In the genomic region with DNA sequence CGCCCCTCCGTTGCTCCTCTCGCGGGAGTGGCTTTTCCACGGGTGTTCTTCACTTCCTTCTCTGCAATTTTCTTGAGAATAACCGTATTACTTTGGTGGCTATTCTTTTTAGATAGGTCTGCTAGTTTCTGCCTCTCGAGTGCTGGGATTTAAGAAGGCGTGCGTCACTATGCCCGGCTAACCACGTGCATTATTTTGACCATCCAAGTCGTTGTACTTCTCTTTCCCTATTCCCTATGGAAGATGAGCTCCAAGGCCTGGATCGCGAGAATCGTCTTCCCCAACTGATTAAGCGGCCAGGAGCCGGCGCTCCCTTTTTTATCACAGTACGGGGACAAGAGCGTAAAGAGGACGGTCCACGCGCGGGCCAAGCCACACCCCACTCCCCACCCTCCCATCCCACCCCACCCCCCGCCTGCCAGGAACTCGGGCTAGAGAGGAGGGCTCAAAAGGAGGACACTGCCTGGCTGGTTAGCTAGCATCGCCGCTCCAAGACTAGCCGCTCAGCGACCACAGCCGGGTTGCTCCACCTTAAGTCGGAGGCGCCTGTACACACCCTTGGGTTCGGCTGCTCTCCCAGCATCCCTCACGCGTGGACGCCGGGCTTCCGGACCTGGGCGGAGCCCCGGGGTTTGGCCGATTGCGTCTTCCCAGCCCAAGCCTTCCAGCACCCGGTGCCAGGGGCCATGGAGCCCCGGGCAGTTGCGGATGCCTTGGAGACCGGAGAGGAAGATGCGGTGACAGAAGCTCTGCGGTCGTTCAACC, we compare ENCODE assay signal across 8 mouse cellular contexts. TPM values are rescaled to one million over a fixed set of nuclear protein-coding genes. Genes with fewer than 3 reads are reported as not detected.
A peak's percentile ranks its signal among the peaks of the same experiment; 100 is the strongest.
DNase-seq lines count a peak whose midpoint lies in the region; ATAC-seq and TF ChIP-seq lines count a peak whose summit lies in the region.

Ric8a (plus strand) TSS at position 173 of the 765 bp plus-strand sequence.

- peak within 1 kb of the TSS; percentile 81 for H3K4me2 ChIP-seq in CH12.LX (ENCODE audit: insufficient read depth, low read depth, poor library complexity, severe bottlenecking)
- H3K4me2 ChIP-seq in forebrain, embryonic 11.5 days (ENCODE audit: low read depth, low read length, severe bottlenecking): peak within 1 kb of the TSS; percentile 98
- peak within 1 kb of the TSS; percentile 95 for H3K4me2 ChIP-seq in heart, embryonic 15.5 days
- H3K4me2 ChIP-seq in liver, embryonic 12.5 days: peak within 1 kb of the TSS; percentile 96
- peak within 1 kb of the TSS; percentile 99 for H3K4me2 ChIP-seq in stomach, embryonic 14.5 days (replicated peaks; ENCODE audit: low read depth, low read length)

- H3K4me1 ChIP-seq in CH12.LX (ENCODE audit: control insufficient read depth in 1 of 2, insufficient read depth in 2 of 2): peaks cover 22 to 35% of the 10 kb centered on the region in 2 experiments
- H3K4me1 ChIP-seq in forebrain, embryonic 11.5 days (replicated peaks; ENCODE audit: control insufficient read depth, insufficient read depth, low read length): peaks cover 15% of the 10 kb centered on the region
- H3K4me1 ChIP-seq in heart, embryonic 15.5 days (replicated peaks): peaks cover 32% of the 10 kb centered on the region
- H3K4me1 ChIP-seq in liver, embryonic 12.5 days: peaks cover 44% of the 10 kb centered on the region
- peaks cover 13% of the 10 kb centered on the region for H3K4me1 ChIP-seq in stomach, embryonic 14.5 days (ENCODE audit: control insufficient read depth, insufficient read depth, low read length)

- TF ChIP-seq RAD21 in CH12.LX (IDR thresholded peaks at IDR 0.05; ENCODE audit: low read depth, low read length): no peak

- TF ChIP-seq POLR2A in CH12.LX (IDR thresholded peaks at IDR 0.05; ENCODE audit: low read depth, low read length): peak; percentile 91

- ATAC-seq in forebrain, embryonic 11.5 days (replicated peaks; ENCODE audit: low FRiP score): peak; percentile 76
- ATAC-seq in heart, embryonic 15.5 days (replicated peaks; ENCODE audit: insufficient number of reproducible peaks, insufficient read depth, low FRiP score, low read depth): peak; percentile 82
- ATAC-seq in liver, embryonic 12.5 days: peak; percentile 84
- peak; percentile 79 for ATAC-seq in stomach, embryonic 14.5 days (ENCODE audit: insufficient number of reproducible peaks, insufficient read depth, low FRiP score, low read depth)

- H3K9me3 ChIP-seq in CH12.LX (replicated peaks; ENCODE audit: low read length): no peaks in the 10 kb centered on the region
- no peaks in the 10 kb centered on the region for H3K9me3 ChIP-seq in forebrain, embryonic 11.5 days (ENCODE audit: control insufficient read depth, low read length)
- H3K9me3 ChIP-seq in heart, embryonic 15.5 days (replicated peaks): no peaks in the 10 kb centered on the region
- H3K9me3 ChIP-seq in liver, embryonic 12.5 days (replicated peaks): no peaks in the 10 kb centered on the region
- H3K9me3 ChIP-seq in stomach, embryonic 14.5 days (ENCODE audit: control insufficient read depth, low read depth, low read length): no peaks in the 10 kb centered on the region

- under 1% methylated on average over 50 of the region's 50 CpGs for WGBS in forebrain, embryonic 11.5 days
- under 1% methylated on average over 50 of the region's 50 CpGs for WGBS in heart, embryonic 15.5 days
- under 1% methylated on average over 50 of the region's 50 CpGs for WGBS in liver, embryonic 12.5 days (ENCODE audit: insufficient replicate concordance)
- under 1% methylated on average over 50 of the region's 50 CpGs for WGBS in stomach, embryonic 14.5 days

- in situ Hi-C loops in CH12.LX (cut with MboI; ENCODE audit: low pct_ligation_motif_present, low pct_unique_long_range_greater_than_20kb, low sequenced_read_pairs): no loop called here

- dilution Hi-C loops in CH12.LX (cut with MboI; ENCODE audit: extremely low pct_ligation_motif_present, extremely low pct_unique_long_range_greater_than_20kb, low sequenced_read_pairs): no loop called here

- DNase-seq in CH12.LX (ENCODE audit: extremely low read depth): peak; percentile 79
- DNase-seq in c-Kit-positive CD71-positive TER-119-negative erythroid progenitor cells, embryonic 14.5 days (ENCODE audit: low read depth): peak; percentile 78
- DNase-seq in forebrain, embryonic 11.5 days (ENCODE audit: low spot score): peak; percentile 90
- peak; percentile 92 for DNase-seq in kidney, postnatal 14 days
- peak; percentile 82 for DNase-seq in naive thymus-derived CD4-positive, alpha-beta T cell, adult 2 months (ENCODE audit: low read depth)

- H3K9ac ChIP-seq in CH12.LX (ENCODE audit: insufficient read depth, low read depth): peak within 1 kb of the TSS; percentile 97
- peak within 1 kb of the TSS; percentile 87 for H3K9ac ChIP-seq in forebrain, embryonic 11.5 days (ENCODE audit: low read length)
- H3K9ac ChIP-seq in heart, embryonic 15.5 days: peak within 1 kb of the TSS; percentile 95
- H3K9ac ChIP-seq in liver, embryonic 12.5 days: peak within 1 kb of the TSS; percentile 87
- H3K9ac ChIP-seq in stomach, embryonic 14.5 days (replicated peaks; ENCODE audit: low read depth, low read length): peak within 1 kb of the TSS; percentile 88

- peak within 1 kb of the TSS; percentile 78 for H3K27ac ChIP-seq in CH12.LX (ENCODE audit: insufficient read depth, low read depth)
- peak within 1 kb of the TSS; percentile 82 for H3K27ac ChIP-seq in forebrain, embryonic 11.5 days (ENCODE audit: low read depth, low read length)
- H3K27ac ChIP-seq in heart, embryonic 15.5 days: peak within 1 kb of the TSS; percentile 95
- peak within 1 kb of the TSS; percentile 98 for H3K27ac ChIP-seq in liver, embryonic 12.5 days
- H3K27ac ChIP-seq in stomach, embryonic 14.5 days (ENCODE audit: low read length): peak within 1 kb of the TSS; percentile 94

- no peaks in the 10 kb centered on the region for H3K27me3 ChIP-seq in CH12.LX (replicated peaks)
- no peaks in the 10 kb centered on the region for H3K27me3 ChIP-seq in forebrain, embryonic 11.5 days (ENCODE audit: control insufficient read depth, insufficient read depth, low read length)
- H3K27me3 ChIP-seq in heart, embryonic 15.5 days: no peaks in the 10 kb centered on the region
- no peaks in the 10 kb centered on the region for H3K27me3 ChIP-seq in liver, embryonic 12.5 days (replicated peaks)
- H3K27me3 ChIP-seq in stomach, embryonic 14.5 days (ENCODE audit: control insufficient read depth, insufficient read depth, low read length): no peaks in the 10 kb centered on the region

- peaks cover 55 to 70% of the 10 kb centered on the region in 2 experiments for H3K36me3 ChIP-seq in CH12.LX (replicated peaks in 1 of 2; ENCODE audit: control insufficient read depth in 1 of 2, insufficient read depth in 1 of 2, low read length in 1 of 2)
- peaks cover 5% of the 10 kb centered on the region for H3K36me3 ChIP-seq in forebrain, embryonic 11.5 days (ENCODE audit: control insufficient read depth, insufficient read depth, low read length)
- H3K36me3 ChIP-seq in heart, embryonic 15.5 days: peaks cover 55% of the 10 kb centered on the region
- peaks cover 71% of the 10 kb centered on the region for H3K36me3 ChIP-seq in liver, embryonic 12.5 days
- peaks cover 50% of the 10 kb centered on the region for H3K36me3 ChIP-seq in stomach, embryonic 14.5 days (ENCODE audit: control insufficient read depth, insufficient read depth, low read length)

- H3K4me3 ChIP-seq in CH12.LX (replicated peaks in 1 of 3; ENCODE audit: low read depth in 2 of 3, low read length in 2 of 3, poor library complexity in 1 of 3): peak within 1 kb of the TSS; percentile 84 to 98 (median 92)
- H3K4me3 ChIP-seq in forebrain, embryonic 11.5 days (ENCODE audit: low read depth, low read length): peak within 1 kb of the TSS; percentile 79
- peak within 1 kb of the TSS; percentile 97 for H3K4me3 ChIP-seq in heart, embryonic 15.5 days
- peak within 1 kb of the TSS; percentile 89 for H3K4me3 ChIP-seq in liver, embryonic 12.5 days
- peak within 1 kb of the TSS; percentile 87 for H3K4me3 ChIP-seq in stomach, embryonic 14.5 days (ENCODE audit: low read depth, low read length)

- peaks cover 35% of the 10 kb centered on the region for H3K79me2 ChIP-seq in CH12.LX (replicated peaks; ENCODE audit: control insufficient read depth, extremely low read depth, insufficient read depth, poor library complexity, severe bottlenecking)

- no peak for TF ChIP-seq CTCF in CH12.LX (conservative IDR thresholded peaks at IDR 0.05 in 1 of 2, IDR thresholded peaks at IDR 0.05 in 1 of 2; ENCODE audit: low read depth in 2 of 2, low read length in 2 of 2)

- no peak for TF ChIP-seq EP300 in CH12.LX (IDR thresholded peaks at IDR 0.05; ENCODE audit: low read length)

TF ChIP-seq in CH12.LX, 34 proteins besides CTCF, POLR2A, EP300 and RAD21 (continues in another document):
- no peak for TF ChIP-seq USF2 (conservative IDR thresholded peaks at IDR 0.05; ENCODE audit: low read depth, low read length)
- TF ChIP-seq SMC3 (IDR thresholded peaks at IDR 0.05; ENCODE audit: low read depth, low read length): no peak
- TF ChIP-seq KAT2A (IDR thresholded peaks at IDR 0.05; ENCODE audit: insufficient replicate concordance, low read length): 0 out of 2 replicates have a peak, but pooled peaks have one; percentile 16
- peak; percentile 45; the same call in 1 of the 2 replicates for TF ChIP-seq MYC (IDR thresholded peaks at IDR 0.05; ENCODE audit: low read depth, low read length)
- no peak for TF ChIP-seq MAFK (IDR thresholded peaks at IDR 0.05; ENCODE audit: insufficient replicate concordance, low read length)
- TF ChIP-seq ETS1 (conservative IDR thresholded peaks at IDR 0.05; ENCODE audit: low read depth, low read length): no peak
- no peak for TF ChIP-seq E2F4 (IDR thresholded peaks at IDR 0.05; ENCODE audit: insufficient replicate concordance, low read depth, low read length)
- TF ChIP-seq ZC3H11A (IDR thresholded peaks at IDR 0.05; ENCODE audit: low read depth, low read length): no peak
- TF ChIP-seq NELFE (IDR thresholded peaks at IDR 0.05; ENCODE audit: low read depth, low read length): peak; percentile 79
- TF ChIP-seq RCOR1 (conservative IDR thresholded peaks at IDR 0.05; ENCODE audit: low read depth, low read length): no peak
- TF ChIP-seq NRF1 (IDR thresholded peaks at IDR 0.05; ENCODE audit: low read depth, low read length): no peak
- peak; percentile 85 for TF ChIP-seq SIN3A (IDR thresholded peaks at IDR 0.05; ENCODE audit: low read length)
- TF ChIP-seq ELF1 (IDR thresholded peaks at IDR 0.05; ENCODE audit: low read depth, low read length): peak; percentile 87
- no peak for TF ChIP-seq IRF4 (IDR thresholded peaks at IDR 0.05; ENCODE audit: low read depth, low read length)

RNA-seq across cellular contexts. Expression of gene Ric8a, which starts in this region (rescaled TPM):
- total RNA-seq in CH12.LX (2012; rRNA removed) (66.5 and 80.9 TPM in 2 replicates), CH12.LX (2014; rRNA removed) (53.2 and 54.2 TPM in 2 replicates)
- 56.4 and 61.9 TPM in 2 replicates for polyA plus RNA-seq in CH12.LX (2012; ENCODE audit: insufficient read length, low read depth)
- polyA plus RNA-seq in forebrain, embryonic 11.5 days (2014; fragmentation: Nextera tagmentation; extraction: Ambion mirVana): 57.2 and 63.0 TPM in 2 replicates
- 36.0 and 47.3 TPM in 2 replicates for polyA plus RNA-seq in heart, embryonic 15.5 days (2015; fragmentation: Nextera tagmentation; extraction: Ambion mirVana)
- polyA plus RNA-seq in liver, embryonic 12.5 days (2016; fragmentation: Nextera tagmentation; extraction: Ambion mirVana): 30.7 and 33.8 TPM in 2 replicates
- 65.7 and 72.8 TPM in 2 replicates for polyA plus RNA-seq in stomach, embryonic 14.5 days (2014; fragmentation: Nextera tagmentation; extraction: Ambion mirVana)

Comparison
In these comparisons a context has a peak if more than half of its experiments do, and no peak if none do; other contexts are left out.
1. Peak in every context shown above with its lines: DNase-seq, ATAC-seq, H3K4me3 ChIP-seq and H3K27ac ChIP-seq.